Mouse (Mus musculus): Measurements from ENCODE around the gene Cacna1c. TPM values are rescaled to one million over a fixed set of nuclear protein-coding genes. Genes with fewer than 3 reads are reported as not detected.

The Cacna1c gene
- total RNA-seq, 2 experiments from 2014 or later = 0.11 TPM; not detected in 1

- peak; percentile 97 for ATAC-seq (ENCODE audit: poor library complexity, severe bottlenecking)
Observed at GRCm38 (mm10) chr6:118561745-118562609, 634.2 kb downstream of the Cacna1c start, which contains the start of gene Ankrd26. Ankrd26 (minus strand) TSS chr6:118562226.

- no peak for ATAC-seq (ENCODE audit: poor library complexity, severe bottlenecking)
Observed at GRCm38 (mm10) chr6:118561225-118561624, 635.0 kb downstream of the Cacna1c start.

DNA sequence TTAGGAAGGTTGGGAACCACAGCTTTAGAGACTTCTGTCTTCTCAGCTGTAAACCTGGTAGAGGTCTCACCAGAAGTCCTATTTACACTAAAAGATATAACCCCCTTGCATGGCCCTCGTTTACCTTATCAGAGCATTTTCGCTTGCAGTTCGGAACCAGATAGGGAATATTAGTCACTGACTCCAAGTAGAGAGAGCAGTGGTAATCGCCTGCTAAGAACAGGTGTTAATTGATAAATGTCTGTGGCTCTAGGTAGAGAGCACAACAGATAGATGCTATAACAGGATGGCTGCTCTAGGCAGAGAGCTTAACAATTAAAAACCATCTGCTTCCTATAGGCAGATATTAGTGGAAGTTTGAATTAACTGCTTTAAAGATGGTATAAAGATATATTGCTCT lies 657.6 kb downstream of the Cacna1c start:
- ATAC-seq (ENCODE audit: poor library complexity, severe bottlenecking) = no peak

Other genes starting within 250 kb of the Cacna1c start
- 7.5 and 13.1 TPM in 2 replicates for gene Dcp1b, start 21.2 kb downstream of the Cacna1c start, total RNA-seq (2015)
- gene Dcp1b, start 21.2 kb downstream of the Cacna1c start, total RNA-seq (2017) = 7.2 and 10.6 TPM in 2 replicates
- 0.04 TPM in 1 of 2 replicates, not detected in the other for gene Cacna2d4, start 40.1 kb upstream of the Cacna1c start, total RNA-seq (2015)
- 0.07 TPM in 1 of 2 replicates, not detected in the other for gene Cacna2d4, start 40.1 kb upstream of the Cacna1c start, total RNA-seq (2017)
- gene Lrtm2, start 134.3 kb upstream of the Cacna1c start, total RNA-seq (2015) = 0.23 TPM in 1 of 2 replicates, not detected in the other
- gene Lrtm2, start 134.3 kb upstream of the Cacna1c start, total RNA-seq (2017) = not detected in 2 replicates
- gene Adipor2, start 221.3 kb upstream of the Cacna1c start, total RNA-seq (2015) = 64.1 and 69.9 TPM in 2 replicates
- 94.1 and 98.6 TPM in 2 replicates for gene Adipor2, start 221.3 kb upstream of the Cacna1c start, total RNA-seq (2017)

Data from megakaryocyte, adult 5-6 weeks (primary cell).